Mouse (Mus musculus): Measurements from ENCODE around the gene Tmem266. TPM values are rescaled to one million over a fixed set of nuclear protein-coding genes. Genes with fewer than 3 reads are reported as not detected.

Tmem266 gene
- total and polyA plus RNA-seq, 2 experiments from 2014 or later = 4.8 to 8.9 TPM

GRCm38 (mm10) chr9:55429242-55429975 is 102.7 kb downstream of the Tmem266 start:
- no peak overlapping the region for H3K9ac ChIP-seq
- no peak overlapping the region for H3K27ac ChIP-seq (ENCODE audit: low read depth, low read length)
- no peak overlapping the region for H3K4me2 ChIP-seq (ENCODE audit: low read depth)
- no peaks in the 10 kb centered on the region for H3K36me3 ChIP-seq (ENCODE audit: insufficient read depth)
- WGBS = 34% methylated on average over 12 of the region's 12 CpGs
- H3K27me3 ChIP-seq (ENCODE audit: insufficient read depth, low read length) = no peaks in the 10 kb centered on the region
- H3K4me1 ChIP-seq (ENCODE audit: insufficient read depth) = no peaks in the 10 kb centered on the region
- peak; percentile 86 for TF ChIP-seq CTCF (IDR thresholded peaks at IDR 0.05; ENCODE audit: low read depth)
- DNase-seq (peak; percentile 85), ATAC-seq (peak; percentile 87)
- H3K9me3 ChIP-seq (ENCODE audit: low read length) = no peaks in the 10 kb centered on the region
- no peak overlapping the region for H3K4me3 ChIP-seq (ENCODE audit: low read depth, low read length)

GRCm38 (mm10) chr9:55430133-55430532 is 103.4 kb downstream of the Tmem266 start:
- no peak overlapping the region; the same call in 1 of the 2 replicates for H3K4me2 ChIP-seq (ENCODE audit: low read depth)
- H3K4me3 ChIP-seq (ENCODE audit: low read depth, low read length) = no peak overlapping the region
- H3K9me3 ChIP-seq (ENCODE audit: low read length) = no peaks in the 10 kb centered on the region
- no peak for TF ChIP-seq CTCF (IDR thresholded peaks at IDR 0.05; ENCODE audit: low read depth)
- H3K9ac ChIP-seq = no peak overlapping the region
- no peak overlapping the region for H3K27ac ChIP-seq (ENCODE audit: low read depth, low read length)
- H3K36me3 ChIP-seq (ENCODE audit: insufficient read depth) = no peaks in the 10 kb centered on the region
- DNase-seq (peak; percentile 28), ATAC-seq (peak; percentile 40; the same call in 1 of the 2 replicates)
- no peaks in the 10 kb centered on the region for H3K4me1 ChIP-seq (ENCODE audit: insufficient read depth)
- H3K27me3 ChIP-seq (ENCODE audit: insufficient read depth, low read length) = no peaks in the 10 kb centered on the region
- 29% methylated on average over 20 of the region's 20 CpGs for WGBS

DNA sequence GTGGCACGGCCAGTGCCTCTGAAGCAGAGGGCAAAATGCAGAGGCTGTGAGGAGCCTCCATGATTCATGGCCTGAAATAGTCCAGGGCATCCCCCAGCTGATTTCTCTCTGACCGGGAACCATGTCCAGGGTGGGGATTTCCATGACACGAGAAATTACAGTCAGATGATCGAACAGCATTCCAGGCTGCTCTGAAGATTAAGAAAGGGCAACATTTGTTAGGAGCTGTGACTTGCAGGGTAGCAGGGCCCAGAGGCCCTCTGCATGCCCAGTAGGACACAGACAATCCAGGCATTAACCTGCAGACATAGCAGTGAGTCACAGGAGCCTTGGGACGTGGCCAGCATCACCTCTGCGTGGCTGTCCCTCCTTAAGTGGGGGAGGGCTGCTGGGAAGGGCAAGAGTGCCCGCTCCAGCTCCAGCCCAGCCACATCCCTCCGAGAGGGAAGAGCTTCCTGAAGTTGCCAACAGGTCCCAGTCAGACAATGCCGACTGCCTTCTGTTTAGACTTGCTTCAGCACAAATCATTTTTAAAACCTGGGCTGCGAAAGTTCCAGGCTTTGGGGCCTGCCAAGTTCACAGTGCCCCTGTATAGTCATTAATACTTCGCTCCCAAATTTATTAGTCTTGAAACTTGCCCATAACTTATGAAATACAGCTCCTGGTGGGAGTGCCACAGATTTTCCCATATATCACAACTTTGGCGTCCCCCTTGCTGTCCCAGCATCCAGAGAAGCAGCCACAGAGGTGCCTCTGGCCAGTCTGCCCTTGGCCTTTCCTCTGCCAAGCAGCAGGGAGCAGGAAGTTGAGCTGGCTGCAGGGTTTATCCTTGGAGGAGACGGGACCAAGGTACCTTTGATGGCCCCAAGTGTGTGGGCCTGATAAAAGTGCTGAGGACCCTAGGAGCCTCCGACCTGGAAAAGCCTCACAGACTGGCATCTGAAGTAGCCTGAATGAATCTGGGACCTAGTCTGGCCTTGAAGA is 105.9 kb downstream of the Tmem266 start:
- H3K9me3 ChIP-seq (ENCODE audit: low read length) = no peaks in the 10 kb centered on the region
- DNase-seq = no peak
- H3K9ac ChIP-seq = no peak overlapping the region
- H3K27ac ChIP-seq (ENCODE audit: low read depth, low read length) = no peak overlapping the region
- WGBS = 72% methylated on average over 14 of the region's 14 CpGs
- no peak overlapping the region for H3K4me2 ChIP-seq (ENCODE audit: low read depth)
- no peak for TF ChIP-seq CTCF (IDR thresholded peaks at IDR 0.05; ENCODE audit: low read depth)
- no peaks in the 10 kb centered on the region for H3K27me3 ChIP-seq (ENCODE audit: insufficient read depth, low read length)
- H3K4me3 ChIP-seq (ENCODE audit: low read depth, low read length) = no peak overlapping the region
- no peaks in the 10 kb centered on the region for H3K4me1 ChIP-seq (ENCODE audit: insufficient read depth)
- no peak for ATAC-seq
- no peaks in the 10 kb centered on the region for H3K36me3 ChIP-seq (ENCODE audit: insufficient read depth)

- Histone ChIP-seq H3K4me2 (ENCODE audit: low read depth) (no peak overlapping the region), H3K9me3 (ENCODE audit: low read length) (no peaks in the 10 kb centered on the region), H3K36me3 (ENCODE audit: insufficient read depth) (no peaks in the 10 kb centered on the region), H3K4me3 (ENCODE audit: low read depth, low read length) (no peak overlapping the region), H3K27ac (ENCODE audit: low read depth, low read length) (no peak overlapping the region), H3K4me1 (ENCODE audit: insufficient read depth) (no peaks in the 10 kb centered on the region), H3K9ac (no peak overlapping the region), H3K27me3 (ENCODE audit: insufficient read depth, low read length) (no peaks in the 10 kb centered on the region)
- TF ChIP-seq CTCF (IDR thresholded peaks at IDR 0.05; ENCODE audit: low read depth) = no peak
- DNase-seq (no peak), ATAC-seq (no peak)
- WGBS = 78% methylated on average over 5 of the region's 5 CpGs
These were observed 107.2 kb downstream of the Tmem266 start for GRCm38 (mm10) chr9:55433875-55434274.

DNA sequence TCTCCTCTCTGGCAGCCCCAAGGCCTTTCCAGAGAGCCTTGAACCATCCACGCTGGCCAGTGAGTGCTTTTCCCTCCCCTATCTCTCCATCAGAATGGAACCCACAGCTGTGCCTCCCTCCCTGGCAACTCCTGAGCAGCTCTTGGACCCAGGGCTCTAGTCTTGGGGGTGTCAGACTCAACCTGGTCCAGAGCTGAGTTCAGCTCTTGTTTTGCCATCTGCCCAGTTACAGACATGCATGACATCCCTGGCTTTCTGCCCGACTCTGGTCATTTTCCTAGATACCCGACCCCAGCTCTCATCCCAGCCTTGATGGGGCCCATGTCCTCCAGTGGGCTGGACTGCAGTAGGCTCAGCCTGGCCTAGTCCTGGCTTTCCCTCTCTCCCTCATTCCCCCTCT is 111.7 kb downstream of the Tmem266 start:
- Histone ChIP-seq H3K27me3 (ENCODE audit: insufficient read depth, low read length) (no peaks in the 10 kb centered on the region), H3K36me3 (ENCODE audit: insufficient read depth) (no peaks in the 10 kb centered on the region), H3K9ac (no peak overlapping the region), H3K4me2 (ENCODE audit: low read depth) (no peak overlapping the region), H3K9me3 (ENCODE audit: low read length) (no peaks in the 10 kb centered on the region), H3K4me3 (ENCODE audit: low read depth, low read length) (no peak overlapping the region), H3K4me1 (ENCODE audit: insufficient read depth) (no peaks in the 10 kb centered on the region), H3K27ac (ENCODE audit: low read depth, low read length) (no peak overlapping the region)
- 75% methylated on average over 3 of the region's 3 CpGs for WGBS
- no peak for DNase-seq
- TF ChIP-seq CTCF (IDR thresholded peaks at IDR 0.05; ENCODE audit: low read depth) = no peak
- no peak for ATAC-seq

DNA sequence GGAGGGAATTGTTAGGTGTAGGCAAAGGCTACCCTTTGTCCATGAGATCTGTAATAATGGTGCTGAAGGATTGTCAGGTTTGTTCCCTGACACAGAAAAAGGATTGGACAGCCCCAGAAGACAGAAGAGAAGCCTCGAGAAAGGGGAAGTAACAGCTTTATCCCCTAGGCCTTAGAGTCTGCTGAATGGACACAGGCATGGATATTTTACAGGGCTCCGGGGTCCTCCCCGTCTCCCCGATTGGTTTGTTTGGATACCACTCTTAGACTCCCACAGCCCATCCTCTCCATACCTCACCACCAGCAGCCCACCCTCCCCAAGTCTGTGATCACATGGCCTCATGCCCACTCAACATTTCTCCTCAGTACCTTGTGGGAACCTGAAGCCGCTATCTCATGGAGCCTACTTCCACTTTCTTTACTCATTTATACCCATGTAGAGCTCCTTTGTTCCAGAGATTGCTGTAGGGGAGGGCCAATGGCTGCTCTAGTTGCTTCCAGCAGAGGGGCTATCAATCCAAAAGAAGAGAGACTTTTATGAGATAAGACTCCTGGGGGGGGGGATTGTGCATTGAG is 112.6 kb downstream of the Tmem266 start:
- no peak overlapping the region for H3K9ac ChIP-seq
- 90% methylated on average over 5 of the region's 5 CpGs for WGBS
- H3K36me3 ChIP-seq (ENCODE audit: insufficient read depth) = no peaks in the 10 kb centered on the region
- no peaks in the 10 kb centered on the region for H3K27me3 ChIP-seq (ENCODE audit: insufficient read depth, low read length)
- H3K4me3 ChIP-seq (ENCODE audit: low read depth, low read length) = no peak overlapping the region
- no peaks in the 10 kb centered on the region for H3K9me3 ChIP-seq (ENCODE audit: low read length)
- DNase-seq = no peak
- no peak overlapping the region for H3K4me2 ChIP-seq (ENCODE audit: low read depth)
- no peak for TF ChIP-seq CTCF (IDR thresholded peaks at IDR 0.05; ENCODE audit: low read depth)
- no peak overlapping the region for H3K27ac ChIP-seq (ENCODE audit: low read depth, low read length)
- H3K4me1 ChIP-seq (ENCODE audit: insufficient read depth) = no peaks in the 10 kb centered on the region
- no peak for ATAC-seq
